Mouse (Mus musculus): Measurements from ENCODE around the gene Shroom2.
"Not testable (repeated sequence)": the region's sequence is repeated elsewhere in the genome, so short reads cannot be mapped to it uniquely, and the experiment has no call there.

Shroom2 gene

DNA sequence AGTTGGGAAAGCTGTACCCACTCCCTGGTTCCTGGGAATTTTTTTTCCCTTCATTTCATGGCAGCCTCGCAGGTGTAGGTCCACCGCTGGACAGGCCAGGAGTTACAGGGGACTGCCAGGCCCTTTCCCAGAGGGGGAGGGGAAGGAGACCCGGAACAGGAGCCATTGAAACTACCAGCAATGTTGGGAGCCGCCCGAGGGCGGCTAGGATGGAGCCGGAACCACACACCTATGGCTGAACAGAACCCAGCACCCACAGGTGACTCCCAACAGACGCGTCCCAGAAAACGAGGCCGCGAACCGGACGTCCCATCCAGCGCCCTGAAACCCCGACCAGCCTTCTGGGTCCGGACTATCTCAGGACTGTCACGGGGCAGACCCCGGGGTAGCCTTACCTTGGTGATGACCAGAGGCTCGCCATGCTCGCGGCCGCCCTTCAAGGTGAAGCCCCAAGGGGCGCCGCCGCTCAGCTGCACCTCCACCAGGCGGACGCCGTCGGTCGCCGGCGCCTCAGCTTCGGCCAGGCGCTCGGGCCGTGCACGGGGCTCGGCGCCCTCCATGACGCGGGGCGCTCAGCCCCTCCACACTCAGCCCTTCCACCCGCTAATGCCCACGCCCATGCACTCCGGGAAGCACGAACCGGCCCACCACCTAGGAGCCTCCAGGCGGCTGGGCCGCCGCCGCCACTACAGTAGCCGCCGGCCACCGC, at the start of gene Shroom2:
Gene Shroom2 (minus strand): TSS at position 575 of the 709 bp plus-strand sequence.
- no peak for DNase-seq (ENCODE audit: low read depth)

DNA sequence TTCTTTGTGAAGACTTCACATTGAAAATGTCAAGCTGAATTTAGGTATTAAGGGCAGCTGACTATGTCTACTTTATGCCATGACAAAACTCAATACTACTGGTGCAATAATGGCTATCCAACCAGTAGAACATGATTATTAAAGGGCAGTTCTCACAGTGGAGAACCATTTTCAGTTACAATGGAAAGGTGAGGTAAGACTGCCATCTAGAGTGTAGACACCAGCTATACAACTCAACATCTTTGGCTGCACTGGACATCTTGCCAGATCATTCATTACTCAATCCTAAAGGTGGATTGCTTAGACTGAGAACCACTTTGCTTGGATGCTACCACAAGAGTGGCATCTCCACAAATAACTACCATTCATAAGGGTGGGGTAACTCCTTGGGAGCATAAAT, 49.7 kb upstream of the Shroom2 start:
- no peak for DNase-seq (ENCODE audit: low read depth)

DNA sequence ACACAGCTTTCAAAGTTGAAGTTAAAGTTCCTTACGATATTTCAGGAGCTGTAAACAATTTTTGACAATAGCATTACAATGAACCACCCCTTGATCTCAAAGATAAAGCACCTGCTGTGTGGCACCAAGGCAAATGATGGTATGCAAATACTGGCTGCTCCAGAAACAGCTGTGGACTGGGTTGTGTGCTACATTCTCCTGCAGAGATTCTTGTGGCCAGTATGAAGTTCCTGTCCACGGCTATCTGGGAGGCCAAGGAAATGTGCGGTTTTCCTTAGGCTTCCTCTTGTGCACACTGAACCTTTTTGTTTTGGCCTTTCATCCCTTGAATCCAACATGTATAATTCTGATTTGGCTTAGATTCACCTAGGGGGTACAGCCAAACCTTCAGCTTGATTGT, 44.1 kb upstream of the Shroom2 start:
- DNase-seq (ENCODE audit: low read depth), result no peak

DNA sequence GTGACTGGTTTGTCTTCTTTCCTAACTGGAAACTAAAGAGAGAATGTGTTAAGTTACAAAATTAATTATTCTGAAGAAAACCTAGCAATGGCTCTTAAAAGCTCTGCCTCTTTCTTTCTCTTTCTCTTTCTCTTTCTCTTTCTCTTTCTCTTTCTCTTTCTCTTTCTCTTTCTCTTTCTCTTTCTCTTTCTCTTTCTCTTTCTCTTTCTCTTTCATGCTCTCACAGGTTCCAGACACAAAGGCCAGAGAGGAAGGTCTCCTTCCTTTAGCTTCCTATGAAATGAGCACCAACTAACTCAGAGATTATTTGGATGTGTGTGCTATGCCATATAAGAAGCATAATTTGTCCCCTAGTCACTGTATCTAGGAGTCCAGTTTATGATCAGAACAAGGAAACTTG, 36.1 kb upstream of the Shroom2 start:
- no peak for DNase-seq (ENCODE audit: low read depth)

DNA sequence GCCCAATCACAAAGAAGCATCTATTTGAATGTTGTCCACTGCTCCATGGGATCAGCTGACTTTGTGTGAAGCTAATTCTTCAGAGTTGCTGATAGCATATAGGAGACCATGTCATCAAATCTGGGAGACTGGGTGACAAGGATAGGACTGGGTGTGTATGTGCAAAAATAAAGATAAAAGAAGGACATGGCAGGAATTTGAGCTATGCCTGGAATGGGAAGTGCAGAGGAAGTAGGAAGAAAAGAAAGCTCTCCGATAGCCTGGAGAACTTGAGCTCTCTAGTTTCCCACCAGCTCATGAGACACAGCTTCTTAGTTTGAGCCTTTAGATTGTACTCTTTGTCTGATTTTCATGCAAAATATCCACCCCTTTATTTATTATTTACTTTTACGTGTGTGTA, 19.3 kb upstream of the Shroom2 start:
- DNase-seq (ENCODE audit: low read depth), result no peak

DNA sequence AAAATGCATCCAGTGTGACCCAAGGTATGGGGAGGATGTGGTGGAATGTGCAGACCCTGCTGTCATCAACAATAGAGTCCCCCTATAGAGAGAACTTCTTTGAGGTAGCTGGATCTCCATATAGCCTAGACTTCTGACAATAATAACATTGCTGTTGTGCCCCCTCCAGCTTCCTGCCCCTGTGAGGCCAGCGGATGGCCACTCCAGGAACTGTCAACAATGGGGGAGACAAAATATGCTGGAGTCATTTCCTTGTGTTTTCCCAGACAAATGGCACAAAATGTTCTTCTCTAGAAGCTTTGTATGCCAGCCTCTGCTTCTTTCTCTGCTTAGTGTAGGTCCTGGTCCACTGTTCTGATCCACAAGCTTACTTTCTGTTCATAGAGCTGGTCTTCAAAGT, 18.9 kb upstream of the Shroom2 start:
- no peak for DNase-seq (ENCODE audit: low read depth)

DNA sequence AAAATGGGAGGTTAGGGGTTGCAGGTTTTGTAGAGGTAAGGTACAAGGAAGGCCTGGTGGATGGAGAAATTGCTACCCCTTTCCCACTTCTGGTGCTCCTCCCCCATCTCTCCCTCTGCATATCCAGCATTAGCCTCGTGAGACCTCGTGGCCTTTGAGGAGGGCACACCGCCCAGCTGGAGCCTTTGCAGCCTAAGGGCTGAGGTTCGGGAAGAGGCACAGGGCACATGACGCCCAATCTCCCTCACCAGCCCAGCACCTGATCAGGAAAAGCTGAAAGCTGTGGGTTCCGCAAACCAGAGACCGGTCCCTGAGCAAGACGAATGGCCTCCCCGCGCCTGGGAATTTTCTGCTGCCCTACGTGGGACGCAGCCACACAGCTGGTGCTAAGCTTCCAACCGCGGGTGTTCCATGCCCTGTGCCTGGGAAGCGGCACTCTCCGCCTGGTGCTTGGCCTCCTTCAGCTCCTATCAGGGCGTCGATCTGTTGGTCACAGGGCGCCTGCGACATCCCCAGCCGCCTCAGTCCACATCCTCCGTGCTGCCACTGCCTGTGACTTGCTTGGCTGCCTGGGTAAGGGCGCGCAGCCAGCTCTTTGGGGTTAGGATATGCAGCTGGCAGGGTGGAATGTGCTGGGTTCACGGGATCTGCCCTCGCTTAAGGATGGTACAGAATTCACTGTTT, 12.6 kb upstream of the Shroom2 start, which contains the start of gene Gpr143:
Gene Gpr143 (plus strand): TSS at position 202 of the 684 bp plus-strand sequence.
- DNase-seq (ENCODE audit: low read depth), result no peak

DNA sequence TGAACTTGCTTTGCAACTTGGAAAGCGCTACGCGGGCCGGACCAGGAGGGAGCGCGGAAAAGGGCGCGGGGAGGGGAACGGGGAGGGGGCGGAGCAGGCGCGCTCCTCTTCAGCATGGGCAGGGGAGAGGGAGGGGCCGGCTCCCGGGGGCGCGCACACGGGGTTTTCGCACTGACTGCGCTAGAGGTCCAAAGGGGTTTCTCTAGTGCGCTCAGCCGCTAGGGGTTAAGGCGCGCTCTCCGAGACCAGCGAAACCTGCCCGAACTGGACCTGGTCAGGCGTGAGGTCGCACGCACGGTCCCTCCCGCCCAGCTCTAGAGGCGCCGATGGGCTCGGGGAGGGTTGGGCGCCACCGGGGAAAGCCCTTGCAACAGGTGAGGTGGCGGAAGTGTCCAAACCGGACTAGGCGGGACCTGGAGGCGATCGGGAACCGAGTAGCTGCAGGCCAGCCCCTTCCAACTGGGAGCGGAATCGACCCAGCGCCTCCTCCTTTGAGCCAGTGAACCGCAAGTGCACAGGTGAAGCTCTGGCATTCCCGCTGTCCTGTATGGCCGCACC, 414 bp upstream of the Shroom2 start:
- DNase-seq (ENCODE audit: low read depth), result no peak

DNA sequence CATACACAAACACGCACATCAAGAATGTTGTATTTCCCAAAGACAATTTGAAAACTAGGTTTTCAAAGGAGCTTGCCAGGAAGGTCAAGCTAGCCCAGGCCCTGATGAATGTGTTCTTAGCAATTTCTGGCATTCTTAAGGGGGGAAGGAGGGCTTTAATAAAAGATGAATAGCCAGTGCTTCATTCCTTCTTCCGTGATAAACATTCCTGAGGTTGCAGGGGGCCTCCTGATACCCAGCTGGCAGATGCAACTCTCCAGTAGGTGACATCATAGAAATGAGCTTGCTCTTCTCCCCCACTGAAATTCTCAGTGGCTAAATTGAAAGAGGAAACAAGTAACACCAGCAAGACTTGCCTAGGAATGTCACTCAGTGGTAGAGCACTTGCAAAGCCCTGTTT, 5.1 kb downstream of the Shroom2 start:
- no peak for DNase-seq (ENCODE audit: low read depth)

DNA sequence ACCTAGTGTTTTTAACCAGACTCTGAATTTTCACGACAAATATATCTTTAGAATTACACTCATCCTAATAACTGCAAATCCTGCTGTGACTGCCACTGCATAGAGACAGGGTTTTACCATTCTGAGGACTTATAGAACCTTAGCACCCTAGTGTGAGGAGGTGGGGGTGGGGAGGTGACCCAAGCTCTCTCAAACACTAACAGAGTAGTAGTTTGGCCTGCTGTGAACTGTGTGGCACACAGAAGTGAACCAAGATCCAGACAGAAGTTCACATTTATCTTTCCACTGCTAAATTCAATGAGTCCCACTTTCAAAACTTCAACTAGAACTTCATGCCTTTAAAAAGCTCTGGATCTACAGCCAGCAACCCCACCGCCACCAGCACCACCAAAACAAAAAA, 6.4 kb downstream of the Shroom2 start:
- no peak for DNase-seq (ENCODE audit: low read depth)

DNA sequence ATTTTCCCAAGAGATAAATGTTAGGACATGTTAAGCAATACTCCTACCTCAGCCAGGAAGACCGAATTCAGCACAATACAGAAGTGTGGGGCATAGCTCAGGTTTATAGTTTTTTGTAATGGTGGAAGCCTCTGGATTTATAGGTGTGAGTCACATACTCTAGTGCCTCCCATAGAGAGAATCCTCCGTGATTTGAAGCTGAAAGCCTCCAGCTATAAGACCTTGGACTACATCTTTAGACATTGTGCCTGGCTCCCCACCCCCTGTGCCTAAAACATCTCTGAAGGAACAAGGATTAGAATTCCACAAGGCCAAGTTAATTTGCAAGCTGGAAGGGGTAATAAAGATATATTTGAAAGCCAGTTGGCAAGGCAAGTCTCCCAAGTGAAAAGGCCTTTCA, 6.8 kb downstream of the Shroom2 start:
- no peak for DNase-seq (ENCODE audit: low read depth)

DNA sequence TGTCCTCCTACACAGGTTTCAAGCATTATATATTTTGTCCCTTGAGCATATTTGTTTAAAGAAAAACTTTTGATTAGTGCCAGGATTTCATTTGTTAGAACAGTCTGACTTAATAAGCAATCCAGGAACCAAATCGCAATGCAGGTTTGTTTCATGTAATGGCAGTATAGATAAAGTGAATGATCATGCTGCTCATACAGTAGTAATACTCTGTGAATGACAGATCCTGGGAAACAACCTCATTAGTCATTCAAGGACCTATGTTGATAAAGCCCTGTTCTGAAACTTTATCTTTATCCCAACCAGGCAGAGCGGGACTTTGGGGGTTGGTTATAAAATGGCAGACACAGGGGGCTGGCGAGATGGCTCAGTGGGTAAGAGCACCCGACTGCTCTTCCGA, 13.0 kb downstream of the Shroom2 start:
- DNase-seq (ENCODE audit: low read depth), result no peak

DNA sequence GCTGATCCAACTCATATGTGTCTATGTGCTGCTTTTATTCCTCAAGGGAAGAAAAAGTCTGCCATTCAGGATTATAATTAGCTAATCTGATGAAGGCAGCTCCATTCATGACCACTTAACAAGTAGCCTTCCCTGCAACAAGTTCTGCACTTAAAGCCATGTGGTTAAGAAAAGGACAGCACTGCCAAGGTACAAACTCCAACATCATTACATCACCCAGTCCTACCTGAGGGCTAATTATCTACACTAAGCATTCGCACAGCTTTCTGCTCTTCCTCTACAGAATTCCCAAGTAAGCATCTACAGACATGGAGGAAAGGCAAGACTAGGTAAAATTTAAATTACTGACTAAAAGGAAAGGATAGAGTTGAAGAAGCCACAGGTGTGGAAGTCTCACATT, 13.4 kb downstream of the Shroom2 start:
- DNase-seq (ENCODE audit: low read depth), result no peak

DNA sequence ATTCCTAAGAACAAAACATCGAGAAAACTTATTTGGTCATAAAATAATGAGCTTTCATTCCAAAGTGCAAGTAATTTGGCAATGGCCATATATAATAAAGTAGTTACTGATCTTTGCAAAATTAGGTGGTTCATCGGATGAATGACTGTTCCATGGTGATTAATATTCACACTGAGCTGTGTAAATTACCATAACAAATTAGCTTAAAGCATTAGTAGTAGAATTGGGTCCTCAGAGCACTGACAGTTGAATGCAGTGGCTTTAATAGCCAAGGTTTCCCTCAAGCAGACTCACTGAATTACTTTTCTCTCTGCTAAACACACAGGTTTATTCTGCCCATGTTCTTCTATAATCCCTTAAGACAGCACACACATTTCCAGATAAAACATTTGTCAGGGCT, 23.3 kb downstream of the Shroom2 start:
- no peak for DNase-seq (ENCODE audit: low read depth)

DNA sequence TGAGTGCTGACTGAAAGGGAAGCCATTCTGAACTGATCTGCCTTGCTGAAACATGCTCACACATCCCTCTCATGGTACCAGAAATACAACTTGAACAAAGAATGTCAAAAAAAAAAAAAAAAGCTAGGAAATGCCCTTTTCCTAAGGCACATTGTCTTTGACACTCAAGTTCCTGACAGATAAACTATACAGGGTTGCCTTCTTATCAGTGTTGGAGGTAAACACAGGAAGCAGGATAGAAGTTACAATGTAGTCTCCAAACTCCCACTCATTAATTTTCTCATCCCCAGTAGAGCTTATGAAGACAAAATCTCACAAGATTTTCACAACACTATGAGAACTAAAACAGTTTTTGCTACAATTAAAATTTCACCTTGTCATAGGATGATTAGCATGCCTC, 25.6 kb downstream of the Shroom2 start:
- DNase-seq (ENCODE audit: low read depth), result no peak

DNA sequence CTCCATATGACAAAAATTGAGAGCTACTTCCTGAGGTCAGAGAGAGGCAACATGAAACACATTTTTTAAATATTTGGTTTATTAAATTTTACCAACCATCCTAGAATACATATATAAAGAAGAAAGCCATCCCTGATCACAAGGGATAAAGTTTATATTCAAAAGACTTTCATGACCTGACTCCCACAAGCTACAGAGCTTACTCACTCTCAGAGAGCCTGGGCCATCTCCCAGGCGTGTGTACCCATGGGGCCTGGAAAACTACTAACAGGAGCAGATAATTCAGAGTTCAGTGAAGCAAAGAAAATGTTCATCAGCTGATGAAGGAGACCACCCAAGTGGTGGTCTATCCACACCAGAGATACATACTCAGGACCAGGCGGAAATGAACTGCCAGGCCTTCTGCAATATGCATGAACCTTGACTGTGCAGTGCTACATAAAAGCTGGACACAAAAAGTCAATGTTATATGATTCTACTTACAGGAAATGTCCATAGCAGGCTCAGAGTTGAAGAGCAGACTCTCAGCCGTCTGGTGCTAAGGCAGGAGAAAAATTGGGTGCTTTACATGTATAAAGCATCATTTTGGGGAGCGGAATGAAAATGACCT, 30.4 kb downstream of the Shroom2 start:
- DNase-seq (ENCODE audit: low read depth), result no peak

DNA sequence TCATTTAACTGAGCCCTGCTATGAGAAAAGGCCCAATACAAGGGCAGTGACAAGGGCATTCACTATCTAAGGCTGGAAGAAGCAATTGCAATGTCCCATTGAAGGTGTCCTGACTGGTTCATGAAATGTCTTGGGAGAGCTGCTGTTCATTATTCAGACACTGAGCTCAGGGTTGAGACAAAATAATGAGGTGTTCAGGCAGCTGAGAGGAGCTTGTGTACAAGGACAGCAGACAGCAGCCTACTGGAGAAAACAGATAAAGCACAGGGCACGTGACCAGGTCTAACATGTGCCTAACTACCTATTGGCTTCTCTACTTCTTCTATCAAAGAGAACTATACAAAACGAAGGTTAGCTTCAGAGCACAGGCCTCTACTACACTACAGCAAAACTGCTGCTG, 31.1 kb downstream of the Shroom2 start:
- DNase-seq (ENCODE audit: low read depth), result no peak

DNA sequence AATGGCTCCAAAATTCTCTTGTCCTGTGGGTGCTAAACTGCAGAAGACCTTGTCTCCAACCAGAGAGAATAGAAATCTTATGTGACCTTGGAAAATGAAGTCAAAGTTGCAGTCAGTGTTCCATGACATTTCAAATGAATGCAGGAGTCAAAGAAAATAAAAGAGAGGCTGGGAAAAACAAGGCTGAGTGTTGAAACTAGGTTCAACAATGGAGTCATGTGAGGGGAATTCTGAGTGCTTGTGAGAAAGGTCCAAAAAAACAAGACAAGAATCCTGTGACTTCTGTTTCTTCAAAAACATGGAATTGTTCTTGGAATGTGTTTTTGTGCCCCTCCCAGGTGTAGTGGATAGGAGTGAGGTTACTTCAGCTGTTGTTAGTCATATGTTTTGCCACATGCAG, 34.0 kb downstream of the Shroom2 start:
- DNase-seq (ENCODE audit: low read depth), result no peak

DNA sequence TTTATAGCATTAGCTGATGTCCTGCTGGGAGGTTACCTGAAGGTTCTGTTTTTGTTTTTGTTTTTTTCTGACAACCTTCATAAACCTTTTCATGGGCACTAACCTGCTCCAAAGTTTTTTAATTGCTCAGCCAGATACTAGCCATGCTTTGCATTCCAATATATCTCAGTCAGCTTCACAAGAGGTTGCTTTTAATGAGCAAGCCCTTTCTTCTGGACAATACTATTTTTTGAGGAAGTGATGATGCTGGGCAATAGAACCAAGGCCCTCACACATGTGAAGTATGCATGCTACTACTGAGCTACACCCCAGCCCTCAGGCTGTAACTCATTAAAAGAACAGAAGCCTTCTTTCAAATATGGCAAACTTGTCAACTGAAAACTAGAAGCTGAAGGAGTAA, 52.6 kb downstream of the Shroom2 start:
- no peak for DNase-seq (ENCODE audit: low read depth)

DNA sequence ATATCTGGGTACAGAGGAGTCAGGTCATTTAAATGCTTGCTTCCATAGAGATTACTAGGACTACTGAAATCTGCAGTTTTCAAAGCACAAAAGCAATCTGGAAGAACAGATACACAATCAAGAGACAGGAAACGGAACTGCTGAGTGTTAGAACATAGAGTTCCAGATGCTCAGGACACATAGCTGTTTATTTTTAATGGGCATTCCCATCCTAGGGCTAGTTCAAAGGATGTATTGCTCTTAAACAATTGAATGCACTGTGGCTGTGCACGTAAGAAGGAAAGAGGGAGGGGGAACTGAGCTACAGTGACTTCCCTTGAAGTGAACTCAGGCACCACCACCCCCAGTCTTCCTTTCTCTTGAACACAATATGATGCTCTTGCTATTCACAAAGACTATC, 58.5 kb downstream of the Shroom2 start:
- DNase-seq (ENCODE audit: low read depth), result not testable (repeated sequence)

DNA sequence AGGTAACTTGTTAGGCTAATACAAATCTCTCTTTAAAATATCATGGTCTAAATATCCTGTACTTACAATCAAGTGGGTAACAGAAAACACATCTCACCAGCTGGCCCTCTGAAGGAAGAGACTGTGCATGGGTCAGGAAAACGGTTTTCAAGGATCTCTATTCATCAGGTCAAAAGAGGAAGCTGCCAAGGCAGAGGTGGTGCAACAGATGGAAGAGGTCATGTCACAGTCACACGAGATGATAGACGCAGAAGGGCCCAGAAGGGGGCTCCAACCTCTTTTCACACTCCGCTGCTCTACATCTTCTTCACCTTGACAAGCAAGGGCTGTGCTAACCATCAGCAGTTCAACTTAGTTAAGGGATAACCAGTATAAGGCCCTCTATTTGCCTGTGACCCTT, 60.9 kb downstream of the Shroom2 start:
- DNase-seq (ENCODE audit: low read depth), result no peak

DNA sequence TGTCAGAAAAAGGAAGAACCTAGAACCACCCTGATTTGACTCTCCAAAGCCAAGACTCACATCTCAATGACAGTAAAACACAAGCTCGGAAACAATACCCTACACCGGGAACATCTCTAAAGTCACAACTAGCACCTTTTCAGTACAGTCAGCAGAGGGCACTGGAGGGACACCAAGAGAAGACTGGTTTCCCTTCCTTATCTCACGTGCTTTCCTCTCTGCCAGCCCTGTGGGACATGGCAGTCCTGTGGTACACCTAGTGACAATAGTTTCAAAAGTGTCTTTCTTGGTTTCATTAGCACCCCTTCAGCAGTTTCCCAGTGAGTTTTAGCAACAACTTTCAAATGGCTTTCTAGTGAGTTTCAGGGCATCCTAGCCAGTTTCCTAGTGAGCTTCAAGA, 63.9 kb downstream of the Shroom2 start:
- peak; percentile 5 for DNase-seq (ENCODE audit: low read depth)

DNA sequence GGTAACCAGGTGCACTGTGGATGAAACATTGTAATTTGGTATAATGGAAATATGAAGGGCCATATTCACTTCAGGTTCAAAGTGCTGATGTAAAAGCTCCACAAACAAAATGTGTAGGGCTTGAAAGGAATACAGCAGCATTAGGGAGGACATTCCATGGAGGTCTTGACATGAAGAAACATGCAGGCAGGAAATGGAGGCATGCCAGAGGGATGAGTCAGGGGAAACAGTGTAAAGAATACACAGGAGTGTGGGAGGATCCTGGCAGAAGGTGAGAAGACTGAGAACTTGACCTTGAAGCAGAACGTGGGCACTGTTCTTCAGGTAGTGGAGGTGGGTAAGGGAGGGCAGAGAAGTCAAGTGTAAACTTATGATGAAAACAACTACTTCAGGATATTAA, 65.6 kb downstream of the Shroom2 start:
- no peak for DNase-seq (ENCODE audit: low read depth)
